Mouse (Mus musculus): ENCODE measurements around the gene Ccdc66. TPM values are rescaled to one million over a fixed set of nuclear protein-coding genes. Genes with fewer than 3 reads are reported as not detected.

Gene Ccdc66
- polyA plus RNA-seq, 1 experiment from 2014 or later: 1.8 TPM

DNA sequence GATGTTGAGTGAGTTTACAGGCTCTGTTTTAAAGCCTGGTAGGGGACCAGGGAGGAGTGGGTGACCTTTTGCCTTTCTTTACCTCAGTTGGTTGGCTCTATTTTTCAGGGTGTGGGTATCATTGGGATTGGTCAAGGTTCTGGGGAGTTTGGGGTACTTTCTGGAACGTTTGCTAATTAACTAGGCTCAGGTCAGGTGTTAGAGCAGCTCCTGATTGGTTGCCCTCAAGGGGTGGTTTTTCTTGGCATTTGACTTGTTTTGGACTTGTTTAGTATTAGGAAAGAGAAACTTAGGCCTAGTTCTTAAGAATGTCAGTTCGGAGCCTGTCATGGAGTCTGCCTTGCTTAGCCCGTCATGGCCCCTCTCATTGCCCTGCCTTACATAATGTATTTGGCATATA, 71.4 kb downstream of the Ccdc66 start:
- WGBS (ENCODE audit: insufficient replicate concordance): 68% methylated on average over 3 of the region's 3 CpGs
- ATAC-seq (ENCODE audit: insufficient read depth): no peak
- Histone ChIP-seq H3K4me3 (replicated peaks) (no peak overlapping the region), H3K9ac (no peak overlapping the region), H3K27ac (replicated peaks) (no peak overlapping the region), H3K4me1 (replicated peaks) (no peaks in the 10 kb centered on the region), H3K27me3 (no peaks in the 10 kb centered on the region), H3K36me3 (replicated peaks) (peaks cover 31% of the 10 kb centered on the region), H3K9me3 (replicated peaks) (no peaks in the 10 kb centered on the region), H3K4me2 (no peak overlapping the region)

DNA sequence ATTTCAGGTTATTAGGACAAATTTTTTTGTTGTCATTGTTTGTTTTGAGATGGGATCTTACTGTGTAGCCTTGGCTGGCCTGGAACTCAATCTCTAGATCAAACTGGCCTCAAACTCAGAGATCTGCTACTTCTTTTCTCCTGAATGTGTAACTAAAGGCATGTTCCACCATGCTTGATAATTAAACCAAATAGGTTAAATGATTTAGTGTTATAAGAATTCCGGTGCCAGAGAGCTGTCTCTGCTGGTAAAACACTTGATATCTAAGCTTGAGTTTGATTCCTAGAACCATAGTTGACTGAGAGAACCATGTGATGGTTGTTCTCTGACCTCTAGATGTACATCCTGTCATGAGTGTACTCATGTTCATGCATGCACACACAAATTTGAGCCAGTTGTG, 72.1 kb downstream of the Ccdc66 start:
- H3K36me3 ChIP-seq (replicated peaks): peaks cover 34% of the 10 kb centered on the region
- no peak overlapping the region for H3K27ac ChIP-seq (replicated peaks)
- no peaks in the 10 kb centered on the region for H3K9me3 ChIP-seq (replicated peaks)
- H3K27me3 ChIP-seq: no peaks in the 10 kb centered on the region
- H3K9ac ChIP-seq: no peak overlapping the region
- no peak overlapping the region for H3K4me2 ChIP-seq
- 86% methylated on average over 1 of the region's 1 CpGs for WGBS (ENCODE audit: insufficient replicate concordance)
- no peak for ATAC-seq (ENCODE audit: insufficient read depth)
- H3K4me3 ChIP-seq (replicated peaks): no peak overlapping the region
- H3K4me1 ChIP-seq (replicated peaks): no peaks in the 10 kb centered on the region

DNA sequence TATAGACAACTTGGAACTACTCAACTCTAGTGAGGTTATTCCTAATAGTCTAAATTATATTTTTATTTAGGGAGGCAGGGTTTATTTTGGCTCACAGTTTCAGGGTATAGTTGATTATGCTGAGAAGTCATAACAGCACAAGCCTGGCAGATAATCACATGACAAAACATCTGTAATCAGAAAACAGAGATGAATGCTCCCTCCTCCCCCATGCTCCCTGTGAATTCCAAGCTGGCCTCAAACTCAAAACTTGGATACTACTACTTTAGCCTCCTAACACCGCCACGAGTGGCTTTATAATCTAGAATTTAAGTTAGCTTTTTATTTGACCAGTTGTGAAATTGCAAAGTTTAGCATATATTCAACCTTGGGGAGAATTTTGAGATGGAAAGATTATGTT, 76.2 kb downstream of the Ccdc66 start:
- H3K36me3 ChIP-seq (replicated peaks): peaks cover 23% of the 10 kb centered on the region; the same call in 1 of the 2 replicates
- H3K4me2 ChIP-seq: no peak overlapping the region
- H3K27me3 ChIP-seq: peaks cover 5% of the 10 kb centered on the region; the same call in 1 of the 2 replicates
- peaks cover 12% of the 10 kb centered on the region for H3K4me1 ChIP-seq (replicated peaks)
- no peak overlapping the region for H3K9ac ChIP-seq
- 86% methylated on average over 2 of the region's 2 CpGs for WGBS (ENCODE audit: insufficient replicate concordance)
- no peak for ATAC-seq (ENCODE audit: insufficient read depth)
- H3K9me3 ChIP-seq (replicated peaks): 0 out of 2 replicates have a peak, but pooled peaks cover 6% of the 10 kb centered on the region
- H3K27ac ChIP-seq (replicated peaks): no peak overlapping the region
- no peak overlapping the region for H3K4me3 ChIP-seq (replicated peaks)

Other genes with a start within 250 kb of the Ccdc66 start
- 4.1 and 4.7 TPM in 2 replicates for gene Fam208a, start 79.6 kb downstream of the Ccdc66 start, polyA plus RNA-seq (2015; fragmentation: Nextera tagmentation; extraction: Ambion mirVana)
- gene Erc2, start 114.0 kb upstream of the Ccdc66 start, polyA plus RNA-seq (2015; fragmentation: Nextera tagmentation; extraction: Ambion mirVana): 1.3 and 1.9 TPM in 2 replicates